Mouse (Mus musculus): Measurements from ENCODE around the gene Peli1.

DNA sequence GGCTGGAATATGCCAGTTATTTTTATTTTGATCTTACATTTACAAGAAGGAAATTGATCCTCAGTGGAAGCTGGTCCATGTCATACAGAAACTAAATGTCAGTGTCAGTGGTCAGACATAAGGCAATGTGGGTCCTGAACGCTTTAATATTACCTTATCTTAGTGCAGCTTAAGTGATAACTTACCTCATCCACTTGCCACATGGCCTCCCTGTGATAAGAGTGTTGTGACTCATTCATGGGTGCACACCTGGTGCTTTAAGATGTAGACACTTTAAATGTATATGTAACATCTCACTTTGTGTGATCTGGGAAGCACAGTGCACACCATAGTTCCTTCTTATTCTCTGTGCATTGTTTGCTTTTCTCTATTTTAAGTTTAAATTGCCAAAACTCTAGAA, 14.3 kb downstream of the Peli1 start:
- no peak for TF ChIP-seq CTCF (IDR thresholded peaks at IDR 0.05)
- TF ChIP-seq EP300 (IDR thresholded peaks at IDR 0.05) = no peak
